Mouse (Mus musculus) lung, postnatal 36 days (tissue): ENCODE data around the gene Sema3e.

Experiments
- DNase-seq: peaks from one replicate; pipeline ENCODE4 v3.0.0; 2022; ENCODE audit warnings: mixed read lengths

The Sema3e gene

GRCm38 (mm10) chr5:14216211-14216610 is 191.1 kb downstream of the Sema3e start:
- DNase-seq, result peak; percentile 4

- peak; percentile 30 for DNase-seq
Measured at GRCm38 (mm10) chr5:14218677-14219076, 193.6 kb downstream of the Sema3e start.

GRCm38 (mm10) chr5:14224509-14224908 is 199.4 kb downstream of the Sema3e start:
- no peak for DNase-seq

GRCm38 (mm10) chr5:14231027-14231426 is 206.0 kb downstream of the Sema3e start:
- DNase-seq, result no peak

GRCm38 (mm10) chr5:14252583-14252982 is 227.5 kb downstream of the Sema3e start:
- DNase-seq, result peak; percentile 15

GRCm38 (mm10) chr5:14253328-14253727 is 228.3 kb downstream of the Sema3e start:
- peak; percentile 33 for DNase-seq

- no peak for DNase-seq
Measured at GRCm38 (mm10) chr5:14260156-14260555, 235.1 kb downstream of the Sema3e start.

GRCm38 (mm10) chr5:14267400-14267799 is 242.3 kb downstream of the Sema3e start:
- no peak for DNase-seq
